Mouse (Mus musculus) right cerebral cortex, postnatal 36 days (tissue): ENCODE measurements around the gene March1.

Source experiments
- DNase-seq, 2 experiments: peaks; one replicate each; pipeline ENCODE4 v3.0.0; 2022; ENCODE audit warnings: low spot score in 2 of 2, mixed read lengths in 1 of 2

Gene March1

DNA sequence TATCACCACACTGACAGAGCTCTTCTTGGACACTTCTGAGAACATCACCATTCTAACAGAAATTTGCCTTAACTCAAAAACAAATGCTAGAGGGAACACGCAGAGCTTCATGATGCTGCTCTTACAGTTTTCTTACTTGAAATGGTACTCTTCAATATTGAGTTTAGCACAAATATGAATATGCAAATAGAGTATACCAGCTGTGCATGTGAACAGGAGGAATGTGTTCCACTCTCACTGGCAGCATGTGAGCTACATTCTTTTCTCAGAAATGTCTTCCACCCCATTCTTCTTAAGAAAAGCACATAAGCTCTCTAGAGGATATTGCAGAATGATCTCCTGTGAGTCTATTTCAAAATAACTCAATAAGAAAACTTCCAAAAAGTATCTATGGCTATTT is 370.0 kb downstream of the March1 start:
- peak in 1 of 2 experiments; percentile 9 for DNase-seq

DNA sequence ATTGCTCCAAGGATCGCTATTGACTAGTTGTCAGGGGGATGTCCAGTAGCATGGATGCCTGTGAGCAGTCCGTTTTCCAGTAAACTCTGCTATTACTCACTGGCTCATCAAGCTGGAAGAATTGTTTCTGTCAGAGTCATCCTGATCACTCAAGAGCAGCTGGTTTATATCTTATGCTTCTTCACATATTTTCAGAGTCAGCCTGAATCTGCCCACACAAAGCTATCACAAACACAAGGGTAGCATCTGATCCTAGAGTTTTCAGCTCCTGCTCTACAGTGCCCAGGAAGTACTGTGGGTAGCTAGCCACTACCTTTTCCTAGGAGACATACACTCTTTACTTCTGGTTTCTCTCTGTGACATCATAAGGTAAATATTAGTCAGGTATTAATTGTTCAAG is 405.1 kb downstream of the March1 start:
- DNase-seq, result no peak

DNA sequence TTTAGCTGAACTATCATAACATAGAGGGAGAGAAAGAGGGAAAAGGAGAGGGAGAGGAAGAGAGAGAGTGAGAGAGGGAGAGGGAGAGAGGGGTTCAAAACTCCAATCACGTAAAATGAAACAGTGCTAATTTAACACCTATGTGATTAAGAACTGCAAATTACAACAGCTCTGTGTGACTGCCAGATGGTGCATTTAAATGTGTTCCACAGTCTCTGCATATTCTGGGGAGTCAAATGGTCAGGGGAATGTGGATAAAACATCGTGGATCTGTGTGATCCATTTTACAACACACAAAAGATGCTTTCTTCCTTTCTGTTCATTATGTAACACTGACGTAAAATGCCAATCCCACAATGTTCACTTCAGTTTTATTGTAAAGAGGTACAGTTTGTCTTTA is 416.0 kb downstream of the March1 start:
- no peak for DNase-seq

DNA sequence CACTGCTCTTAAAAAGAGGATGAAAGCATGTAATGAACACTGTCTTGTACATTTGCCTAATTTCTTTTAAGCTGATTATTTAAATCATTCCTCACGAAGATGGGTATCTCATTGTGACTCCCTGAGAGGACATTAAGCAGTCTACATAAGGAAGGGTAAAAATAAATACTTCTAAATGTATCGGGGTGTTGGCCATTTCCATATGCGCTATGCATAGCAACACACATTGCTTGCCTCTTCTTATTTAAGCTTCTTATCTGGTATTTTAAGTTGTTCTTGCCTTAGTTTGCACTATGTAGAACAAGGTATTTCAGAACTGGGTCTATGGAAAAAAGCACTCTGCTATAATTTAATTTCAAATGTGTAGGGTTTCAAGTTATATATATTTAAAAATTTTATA is 416.7 kb downstream of the March1 start:
- DNase-seq, result no peak

DNA sequence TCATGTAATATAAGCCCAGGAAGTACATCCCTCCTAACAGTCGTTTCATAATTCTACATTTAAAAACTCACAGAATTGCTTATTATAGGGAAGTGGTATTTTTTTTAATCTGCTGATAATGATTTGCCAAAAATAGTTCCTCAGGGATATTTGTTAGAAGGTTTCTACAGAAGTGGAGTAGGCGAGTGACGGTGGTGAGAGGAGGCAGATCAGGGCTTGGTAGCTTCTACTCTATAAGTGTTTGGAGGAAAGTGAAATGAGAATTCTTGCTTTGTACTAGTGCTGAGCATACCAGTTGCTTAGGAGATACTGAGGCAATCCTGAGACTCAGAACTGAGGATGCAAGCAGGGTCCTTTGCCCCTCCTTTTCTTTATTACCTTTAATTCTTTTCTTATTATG is 476.5 kb downstream of the March1 start:
- DNase-seq, result peak in 1 of 2 experiments; percentile 14

DNA sequence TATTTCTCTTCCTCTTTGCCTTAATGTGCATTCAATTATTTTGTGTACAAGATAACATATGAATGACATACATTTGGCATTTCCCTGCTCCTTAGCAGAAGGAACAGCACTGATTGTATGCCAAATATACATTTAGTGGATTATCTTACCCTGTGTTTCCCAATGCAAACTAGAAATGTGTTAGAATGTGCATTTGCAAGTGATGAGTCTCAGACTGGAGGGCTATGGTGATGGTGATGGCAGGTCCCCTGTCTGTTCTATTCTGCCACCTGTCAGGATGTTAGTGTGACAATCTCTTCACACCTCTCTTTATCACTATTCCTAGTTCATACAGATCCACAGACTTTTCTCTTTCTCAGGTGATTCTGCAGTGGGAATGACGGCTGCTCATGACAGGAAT is 480.4 kb downstream of the March1 start:
- DNase-seq, result no peak

DNA sequence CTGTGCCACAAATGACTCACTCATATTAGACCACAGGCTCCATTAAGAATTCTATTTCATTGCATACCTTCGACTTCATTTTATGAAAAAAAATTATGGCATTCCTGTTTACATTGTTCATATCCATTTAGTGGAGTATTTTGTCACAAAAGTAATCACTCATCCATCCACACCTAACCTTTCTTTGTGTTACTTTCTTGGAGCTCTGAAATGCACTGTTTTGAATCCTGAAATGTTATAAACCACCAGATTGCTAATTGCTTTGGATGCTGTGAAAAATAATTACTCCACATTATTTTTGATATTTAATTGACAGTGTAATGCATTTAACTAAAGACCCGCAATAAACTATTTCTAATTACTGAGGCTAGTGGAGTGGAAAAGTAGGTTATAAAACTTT is 501.6 kb downstream of the March1 start:
- DNase-seq, result no peak

DNA sequence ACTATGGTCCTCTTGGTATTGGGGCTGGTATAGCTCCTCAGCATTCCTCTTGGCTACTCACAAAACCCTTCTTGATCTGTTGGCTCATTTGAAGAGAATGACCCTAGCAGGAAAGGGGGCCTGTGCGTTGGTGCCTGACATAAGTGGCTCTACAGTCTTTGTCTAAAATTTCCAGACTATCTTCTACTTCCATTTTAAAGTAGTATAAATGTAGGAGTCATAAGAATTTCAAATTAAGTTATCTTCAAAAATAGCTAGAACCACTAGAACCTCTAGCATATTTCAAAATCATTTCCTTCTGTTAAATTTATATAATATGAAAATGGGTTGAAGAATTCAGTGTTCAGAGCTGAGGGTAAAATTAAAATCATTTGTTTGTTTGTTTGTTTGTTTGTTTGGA is 541.9 kb downstream of the March1 start:
- no peak for DNase-seq

DNA sequence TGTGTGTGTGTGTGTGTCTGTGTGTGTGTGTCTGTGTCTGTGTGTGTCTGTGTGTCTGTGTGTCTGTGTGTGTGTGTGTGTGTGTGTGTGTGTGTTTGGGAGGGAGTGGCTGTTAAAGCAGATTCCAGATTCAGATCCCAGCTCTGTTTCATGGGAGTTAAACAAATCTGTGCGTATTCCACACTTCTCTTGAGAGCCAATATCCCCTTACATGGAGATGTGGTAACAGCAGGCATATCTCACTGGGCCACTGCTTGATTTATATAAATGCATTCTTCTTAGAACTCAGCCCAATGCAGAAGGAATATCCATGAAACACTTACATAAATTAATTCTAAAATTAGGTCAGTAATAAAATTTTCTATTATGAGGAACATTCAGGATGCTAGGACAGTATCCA is 549.1 kb downstream of the March1 start:
- DNase-seq, result no peak

DNA sequence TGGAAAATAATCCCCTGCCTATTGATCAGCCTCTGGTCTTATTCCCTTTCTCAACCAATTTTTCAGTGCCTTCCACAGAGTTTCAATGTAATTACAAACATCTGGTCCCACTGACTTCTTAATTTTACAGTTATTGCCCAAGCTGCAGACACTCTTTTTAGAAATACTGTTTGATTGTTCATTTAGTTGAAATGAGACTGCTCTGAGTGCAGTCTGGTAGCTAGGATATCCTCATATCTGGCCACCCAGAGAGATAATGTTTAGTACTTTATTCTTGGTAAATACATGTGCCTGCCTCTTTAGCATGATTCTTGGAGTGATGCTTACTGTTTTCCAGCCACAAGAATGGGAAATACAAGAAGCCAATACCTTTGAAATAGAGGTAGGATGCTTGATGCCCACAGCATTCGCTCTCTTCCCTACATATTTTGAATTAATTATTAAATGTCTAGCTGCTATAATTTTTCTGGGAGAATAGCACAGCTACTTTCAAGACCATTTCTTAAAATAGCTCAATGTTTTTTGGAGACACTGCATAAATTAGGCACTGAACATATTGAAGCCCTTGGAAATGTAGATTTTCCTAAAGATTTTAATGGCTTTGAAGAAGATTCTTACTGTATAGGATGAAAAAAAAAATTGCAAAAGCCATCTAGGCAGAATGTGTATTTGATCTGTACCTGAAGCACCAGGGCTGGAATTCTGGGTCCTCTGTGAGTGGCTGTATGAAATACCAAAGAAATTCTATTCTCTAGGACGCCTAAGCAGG is 549.9 kb downstream of the March1 start:
- DNase-seq, result no peak

DNA sequence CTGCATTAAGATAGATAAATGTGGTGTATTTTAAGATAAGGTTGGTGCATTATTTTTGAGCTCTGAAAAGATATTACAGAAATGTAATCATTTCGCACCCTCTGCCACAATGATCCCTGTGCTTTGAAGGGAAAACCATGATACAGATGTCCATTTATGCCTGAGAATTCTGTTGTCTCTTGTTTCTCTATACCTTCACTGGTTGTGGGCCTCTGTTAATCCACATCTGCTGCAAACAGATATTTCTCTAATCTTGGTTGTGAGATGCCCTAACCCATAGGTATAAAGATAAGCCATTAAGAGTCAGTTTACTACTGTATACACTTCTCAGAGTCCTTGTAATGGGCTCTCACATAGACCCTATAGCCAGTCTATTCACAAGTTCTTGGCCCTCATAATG is 561.6 kb downstream of the March1 start:
- DNase-seq, result no peak

DNA sequence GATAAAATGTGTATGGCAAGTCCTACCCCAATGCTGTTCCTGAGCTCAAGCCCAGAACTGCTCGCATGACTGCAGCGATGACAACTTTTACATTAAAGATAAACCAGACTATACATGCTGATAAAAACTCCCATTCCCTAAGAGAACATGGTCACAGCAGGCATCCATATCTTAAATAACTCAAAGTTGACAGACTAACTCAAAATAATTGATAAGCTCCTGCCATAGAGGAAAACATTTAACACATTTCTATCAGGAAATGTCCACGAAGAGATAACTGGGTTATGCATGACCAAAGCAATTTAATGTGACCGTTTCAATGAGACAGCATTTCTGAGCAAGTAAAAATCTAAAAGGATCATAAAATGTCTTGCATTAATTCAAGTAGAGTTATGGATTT is 563.6 kb downstream of the March1 start:
- DNase-seq, result no peak

DNA sequence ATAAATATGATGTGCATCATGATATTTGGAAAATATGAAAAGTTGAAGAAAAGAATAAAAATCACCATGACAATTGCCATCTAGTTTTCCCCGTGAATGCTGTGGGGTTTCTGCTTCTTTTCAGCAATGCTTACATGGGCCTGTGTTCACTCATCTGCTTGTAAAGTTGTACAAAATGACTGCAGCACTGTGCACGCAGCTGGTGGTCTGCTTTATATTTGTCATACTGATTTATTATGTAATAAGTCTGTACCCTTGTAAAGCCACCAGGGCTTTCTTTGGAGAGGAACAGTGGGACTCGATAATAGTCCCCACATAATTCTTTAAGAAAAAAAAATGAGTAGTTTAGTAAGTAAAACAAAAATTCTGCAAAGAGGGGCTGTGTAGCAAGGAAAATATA is 564.6 kb downstream of the March1 start:
- no peak for DNase-seq

DNA sequence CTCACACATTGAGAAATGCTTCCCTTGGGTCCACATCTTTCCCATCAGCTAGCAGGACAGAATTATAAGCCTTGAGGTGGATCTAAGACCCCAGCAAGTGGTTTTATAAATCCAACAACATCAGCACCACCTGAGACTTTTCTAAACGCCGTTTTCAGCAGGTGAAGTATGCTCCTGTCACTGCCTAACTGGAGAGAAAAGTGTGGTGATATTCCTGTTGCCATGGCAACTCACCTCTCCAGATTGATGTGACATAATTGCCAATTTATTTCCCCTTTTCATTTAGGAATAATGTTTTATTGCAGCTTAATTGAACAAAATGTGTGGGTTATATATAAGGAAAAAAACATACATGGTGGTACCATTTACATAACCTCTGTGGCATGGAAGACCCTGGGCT is 565.8 kb downstream of the March1 start:
- no peak for DNase-seq

DNA sequence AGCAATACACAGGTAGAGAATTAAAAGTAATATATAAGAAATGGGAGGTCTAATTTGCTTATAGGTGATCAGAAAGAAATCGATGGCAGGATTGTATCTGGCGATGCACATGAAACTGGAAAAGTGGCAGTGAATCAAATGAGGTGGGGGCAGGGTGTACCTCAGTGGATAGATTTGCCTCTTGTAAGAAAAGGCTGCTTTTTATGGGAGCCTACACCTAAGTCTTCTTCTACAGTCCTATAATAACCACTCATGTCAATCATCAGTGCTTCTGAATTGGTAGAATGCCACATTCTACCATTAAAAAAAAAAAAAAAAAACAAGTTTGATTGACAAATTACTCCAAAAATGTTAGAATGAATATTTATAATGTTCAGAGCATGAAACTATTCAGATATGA is 567.5 kb downstream of the March1 start:
- DNase-seq, result no peak

DNA sequence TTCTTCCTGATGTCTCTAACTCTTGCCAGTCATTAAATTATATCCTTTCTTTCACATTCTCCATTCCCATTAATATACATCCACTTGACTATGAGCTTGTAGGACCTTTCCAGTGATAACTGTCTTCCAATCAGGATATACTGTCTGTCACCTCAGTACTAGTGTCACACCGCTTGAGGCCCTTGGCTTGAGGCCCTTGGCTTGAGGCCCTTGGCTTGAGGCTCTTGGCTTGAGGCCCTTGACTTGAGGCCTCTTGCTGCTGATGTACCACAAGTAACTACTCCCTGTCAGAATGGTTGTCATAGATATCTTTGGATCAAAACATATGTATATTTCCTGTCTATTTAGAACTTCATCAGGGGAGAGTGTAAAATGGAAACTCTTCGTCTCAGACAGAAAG is 576.7 kb downstream of the March1 start:
- DNase-seq, result no peak

DNA sequence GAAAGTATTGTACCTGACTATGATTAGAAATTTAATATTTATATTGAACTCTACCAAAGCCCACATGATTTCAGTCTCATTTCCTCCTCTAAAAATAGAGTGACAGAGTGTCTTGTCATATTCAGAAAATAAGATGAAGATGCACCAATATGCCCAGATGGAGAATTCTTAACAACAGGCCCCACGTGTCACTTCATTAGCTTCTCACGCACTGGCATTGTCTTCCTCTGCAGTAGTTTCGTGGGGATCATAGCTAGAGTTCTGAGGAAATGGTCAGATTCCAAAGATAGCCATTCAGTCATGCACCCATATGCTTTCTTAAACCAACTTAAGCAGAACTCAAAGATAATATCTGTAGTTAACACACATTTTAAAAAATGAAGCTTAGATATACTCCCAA is 582.5 kb downstream of the March1 start:
- no peak for DNase-seq

DNA sequence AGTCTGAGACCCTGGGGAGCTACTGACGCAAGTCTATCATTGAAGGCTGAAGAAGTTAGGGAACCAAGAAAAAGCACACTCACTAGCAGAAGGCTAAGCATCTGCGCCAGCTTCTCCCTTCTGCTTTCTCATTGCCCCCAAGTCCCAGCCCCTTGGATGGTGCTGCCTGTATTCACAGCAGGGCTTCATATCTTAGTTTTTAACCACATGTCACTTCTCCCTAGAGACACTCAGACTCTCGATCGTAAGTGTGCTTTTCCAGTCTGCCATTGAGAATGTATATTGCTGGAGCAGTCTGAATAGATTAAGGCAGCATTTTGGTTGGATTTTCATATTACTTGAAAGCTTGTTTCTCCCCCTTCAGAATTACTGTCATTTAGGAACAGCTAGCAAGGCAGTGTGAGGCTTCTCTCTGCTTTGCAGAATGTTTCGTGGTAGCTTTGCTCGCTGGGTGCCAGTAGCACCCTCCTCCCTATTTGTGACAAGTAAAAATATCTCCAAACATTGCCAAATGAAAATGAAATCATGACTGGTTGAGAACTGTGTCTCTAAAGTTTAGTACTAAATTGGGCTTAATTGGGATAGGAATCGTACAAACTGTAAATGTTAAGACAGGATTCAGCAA is 586.2 kb downstream of the March1 start:
- DNase-seq, result no peak

DNA sequence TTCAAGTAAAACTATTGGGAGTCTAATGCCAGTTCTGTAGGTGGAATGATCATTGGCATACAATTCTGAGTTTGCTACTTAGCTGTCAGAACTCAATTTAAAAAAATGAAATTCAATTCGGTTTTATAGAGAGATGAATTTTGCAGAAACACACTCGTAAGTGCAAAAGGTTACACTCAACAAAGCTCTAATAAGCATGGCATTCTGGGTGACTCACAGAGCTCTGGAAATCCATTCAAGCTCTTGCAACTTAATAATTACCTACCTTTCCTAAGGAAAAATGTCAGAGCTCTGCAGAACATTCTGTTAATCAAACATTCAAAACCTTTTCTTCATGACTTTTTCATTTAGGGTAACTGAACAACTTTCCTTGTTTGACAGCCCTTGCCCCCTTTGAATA is 591.9 kb downstream of the March1 start:
- DNase-seq, result no peak

DNA sequence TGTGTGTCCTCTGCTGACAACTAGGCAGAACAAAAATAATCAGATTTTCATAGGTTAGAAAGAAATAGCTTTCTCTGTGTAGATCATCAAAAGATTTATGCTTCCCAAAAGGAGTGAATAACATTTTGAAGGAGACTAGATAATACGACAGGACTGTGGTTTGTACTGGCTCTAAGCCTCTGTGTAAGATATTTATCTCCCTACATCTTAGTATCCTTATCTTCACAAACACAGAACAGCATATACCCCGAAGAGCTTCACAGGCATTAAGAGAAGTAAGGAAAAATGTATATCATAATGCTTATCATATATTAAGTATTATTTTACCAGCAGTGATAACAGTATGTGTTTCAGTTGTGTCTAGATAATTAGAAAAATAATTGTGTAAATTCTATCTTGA is 592.6 kb downstream of the March1 start:
- no peak for DNase-seq

DNA sequence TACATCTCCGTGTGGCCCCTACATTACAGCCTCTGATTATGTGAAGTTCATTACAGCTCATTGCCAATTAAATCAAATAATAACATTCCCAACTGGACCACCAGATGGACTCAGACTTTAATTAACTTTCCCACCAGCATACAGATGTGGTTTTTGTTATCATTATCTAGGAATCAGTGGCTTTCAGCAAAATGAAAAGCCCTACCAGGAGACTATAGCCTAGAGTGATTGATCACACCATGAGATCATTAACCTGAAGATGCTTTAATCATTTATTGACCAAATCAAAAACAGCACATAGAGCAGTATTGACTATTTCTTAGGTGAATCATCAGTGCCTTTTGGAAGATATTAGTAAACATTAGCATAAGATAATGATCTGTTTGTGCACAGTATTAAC is 602.3 kb downstream of the March1 start:
- no peak for DNase-seq

DNA sequence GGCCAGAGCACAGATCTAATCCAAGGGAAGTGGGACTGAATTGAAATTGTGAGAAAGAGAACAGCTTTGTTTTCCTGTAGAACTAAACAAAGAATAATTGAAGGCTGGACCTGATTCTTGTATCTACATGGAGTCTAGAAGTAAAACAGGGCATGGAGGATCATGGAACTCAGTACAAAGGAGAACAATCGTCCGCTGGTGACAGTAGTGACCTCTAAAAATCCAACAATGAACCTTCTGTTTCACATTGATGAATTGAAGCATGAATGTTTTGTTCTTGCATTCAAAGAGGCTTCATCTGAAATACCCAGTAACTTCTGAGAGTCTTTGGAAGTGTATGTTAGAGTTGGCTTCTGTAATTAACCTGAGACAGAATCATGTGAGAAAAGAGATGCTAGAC is 612.2 kb downstream of the March1 start:
- no peak for DNase-seq

DNA sequence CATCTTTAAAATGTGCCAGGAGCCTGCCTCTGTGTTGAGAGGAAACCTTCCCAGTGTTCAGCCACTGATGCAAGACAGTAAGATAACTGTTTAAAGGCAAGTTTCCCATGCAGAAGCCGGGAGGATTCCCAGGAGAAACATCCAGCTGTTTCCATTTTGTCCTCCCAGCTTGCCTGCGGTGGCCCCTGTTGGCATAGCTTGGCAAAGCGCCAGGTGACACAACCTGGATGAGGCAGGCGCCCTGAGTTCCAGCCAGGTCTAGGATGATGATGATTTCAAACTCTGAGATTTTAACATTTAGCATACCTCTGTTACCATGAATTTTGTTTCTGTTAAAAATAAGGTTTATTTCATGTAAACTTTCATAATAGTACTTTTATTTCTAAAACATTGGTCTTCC is 651.8 kb downstream of the March1 start:
- DNase-seq, result no peak

DNA sequence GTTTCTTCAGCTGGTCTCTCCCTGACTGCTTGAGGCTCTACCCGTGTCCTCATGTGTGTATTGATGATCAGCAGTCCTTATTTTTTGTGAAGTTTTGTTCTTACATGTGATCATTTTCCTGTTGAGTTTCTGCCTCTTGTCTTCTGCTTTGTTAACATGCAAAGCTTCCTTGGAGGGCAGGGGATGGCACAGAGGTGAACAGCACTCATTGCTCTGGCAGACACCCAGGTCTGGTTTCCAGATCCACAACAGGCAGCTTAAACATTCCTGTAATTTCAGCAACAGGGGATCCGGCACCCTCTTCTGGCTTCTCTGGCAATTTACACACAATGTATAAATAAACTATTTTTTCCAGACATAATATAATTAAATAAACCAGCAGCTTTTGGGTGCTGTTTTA is 652.4 kb downstream of the March1 start:
- no peak for DNase-seq
